23 mouse cellular contexts compared by ENCODE assay signal in the genomic region with DNA sequence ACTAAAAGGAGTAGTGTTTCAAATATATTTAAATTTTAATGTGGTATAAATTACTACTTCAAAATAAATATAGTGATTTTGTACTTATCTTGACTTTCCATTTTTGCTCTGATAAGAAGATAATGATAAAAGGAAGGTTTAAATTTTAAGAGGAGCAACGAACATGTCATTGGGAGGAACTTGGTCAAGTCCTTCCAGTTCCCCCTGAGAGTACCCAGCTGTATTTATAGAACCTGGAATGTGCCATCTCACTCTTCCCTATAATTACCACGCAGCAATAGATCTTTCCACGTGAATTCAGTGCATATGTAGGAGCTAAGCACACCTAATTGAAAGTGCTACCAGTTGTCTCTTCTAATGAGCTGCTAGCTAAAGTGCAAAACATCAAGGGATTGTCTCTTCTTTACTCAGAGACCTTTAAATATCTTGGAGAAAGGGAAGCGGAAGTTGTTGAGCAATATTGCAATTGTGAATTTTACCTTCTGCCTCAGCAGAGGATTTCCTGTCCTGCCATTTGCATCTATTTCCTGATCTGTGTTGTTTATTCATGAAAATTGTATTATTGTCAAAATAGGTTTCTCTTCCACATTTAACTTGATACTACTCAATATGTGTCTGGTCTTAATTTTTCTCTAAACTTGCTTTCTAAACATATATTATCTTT.
DNase-seq lines count a peak whose midpoint lies in the region; ATAC-seq and TF ChIP-seq lines count a peak whose summit lies in the region.
"Had no signal": no experiment of that assay in that cellular context is flagged by ENCODE, and none has a peak within 500 bp of the region (broad histone marks: within the 10 kb centered on the region; RNA-seq: fewer than 3 reads in every experiment).

No protein-coding gene starts in this region.

- H3K79me2 ChIP-seq in liver, adult 2 months (ENCODE audit: control insufficient read depth, insufficient read depth, low read length) = no peaks in the 10 kb centered on the region

- peak; percentile 31 for DNase-seq in liver, adult 2 months (ENCODE audit: extremely low read depth, low read depth, low spot score)
- DNase-seq in liver = no peak
- DNase-seq in A20 (ENCODE audit: low read depth, low spot score) = peak; percentile 78
- no peak for DNase-seq in cerebellum, adult 11-12 months
- DNase-seq in c-Kit-positive CD71-positive TER-119-positive erythroid progenitor cells, embryonic 14.5 days (ENCODE audit: low spot score) = no peak
- no peak for DNase-seq in left cerebral cortex, adult 11 months (ENCODE audit: low spot score)
- DNase-seq: adrenal gland, postnatal 14 days; cerebellum, adult 11 months; cerebellum, adult 9-10 months; cerebellum, postnatal 25 days; gastrocnemius, adult 2 months; gastrocnemius, postnatal 25 days; heart, adult 11 months; heart, postnatal 10 days had no signal

- no peak overlapping the region for H3K27ac ChIP-seq in liver, adult 2 months (replicated peaks; ENCODE audit: insufficient read depth, low read depth, low read length)
- H3K27ac ChIP-seq in bone marrow macrophage, adult 2 months (ENCODE audit: insufficient read depth, low read depth, low read length) = peak overlapping the region; percentile 94
- H3K27ac ChIP-seq: embryonic facial prominence, embryonic 10.5 days; forebrain, embryonic 13.5 days; gastrocnemius, adult 2 months; heart, embryonic 10.5 days; hindbrain, embryonic 13.5 days; hindbrain, postnatal 0 days had no signal

- no peak overlapping the region for H3K9ac ChIP-seq in liver, adult 2 months (ENCODE audit: low read depth, low read length)
- H3K9ac ChIP-seq: forebrain, embryonic 13.5 days; hindbrain, embryonic 13.5 days had no signal

- no peak overlapping the region for H3K4me3 ChIP-seq in liver, adult 2 months (ENCODE audit: insufficient read depth, low read depth, low read length)
- no peak overlapping the region for H3K4me3 ChIP-seq in bone marrow macrophage, adult 2 months (ENCODE audit: insufficient read depth, low read length)
- H3K4me3 ChIP-seq: embryonic facial prominence, embryonic 10.5 days; forebrain, embryonic 13.5 days; gastrocnemius, adult 2 months; heart, embryonic 10.5 days; hindbrain, embryonic 13.5 days had no signal

- ATAC-seq in megakaryocyte, adult 5-6 weeks (ENCODE audit: poor library complexity, severe bottlenecking) = peak; percentile 84
- ATAC-seq: activated CD4-positive, CD25-positive, alpha-beta regulatory T cell, adult 4 months; forebrain, embryonic 13.5 days; hindbrain, postnatal 0 days; Patski had no signal

- no peak for TF ChIP-seq CTCF in liver, adult 2 months (IDR thresholded peaks at IDR 0.05; ENCODE audit: low read depth, low read length)
- TF ChIP-seq CTCF in bone marrow macrophage, adult 2 months (IDR thresholded peaks at IDR 0.05; ENCODE audit: low read depth, low read length) = no peak

- TF ChIP-seq POLR2A in liver, adult 2 months (IDR thresholded peaks at IDR 0.05; ENCODE audit: extremely low read depth, insufficient read depth, low read length) = no peak
- no peak for TF ChIP-seq POLR2A in bone marrow macrophage, adult 2 months (IDR thresholded peaks at IDR 0.05; ENCODE audit: borderline replicate concordance, low read depth, low read length)

- H3K4me1 ChIP-seq in liver, adult 2 months (ENCODE audit: control insufficient read depth, insufficient read depth, low read length) = no peaks in the 10 kb centered on the region
- peaks cover 7% of the 10 kb centered on the region for H3K4me1 ChIP-seq in bone marrow macrophage, adult 2 months (ENCODE audit: control insufficient read depth, insufficient read depth, low read length)
- H3K4me1 ChIP-seq: embryonic facial prominence, embryonic 10.5 days; forebrain, embryonic 13.5 days; heart, embryonic 10.5 days; hindbrain, embryonic 13.5 days had no signal

- H3K27me3 ChIP-seq in liver, adult 2 months (ENCODE audit: control insufficient read depth, insufficient read depth, low read length) = no peaks in the 10 kb centered on the region
- H3K27me3 ChIP-seq: forebrain, embryonic 13.5 days; hindbrain, embryonic 13.5 days had no signal

- H3K36me3 ChIP-seq in liver, adult 2 months (ENCODE audit: control insufficient read depth, insufficient read depth, low read length) = no peaks in the 10 kb centered on the region
- H3K36me3 ChIP-seq: embryonic facial prominence, embryonic 10.5 days; heart, embryonic 10.5 days; hindbrain, embryonic 13.5 days had no signal

- 62% methylated on average over 4 of the region's 4 CpGs for WGBS in liver, adult 2 months

Comparison
In these comparisons a context has a peak if more than half of its experiments do, and no peak if none do; other contexts are left out.
1. DNase-seq: peak in liver, adult 2 months (single experiment) and A20 (single experiment); none in liver (single experiment), cerebellum, adult 11-12 months (single experiment), c-Kit-positive CD71-positive TER-119-positive erythroid progenitor cells, embryonic 14.5 days (single experiment) and left cerebral cortex, adult 11 months (single experiment).